Mouse (Mus musculus) midbrain, embryonic 10.5 days (tissue): Measurements from ENCODE around the gene Khdc4. TPM values are rescaled to one million over a fixed set of nuclear protein-coding genes. Genes with fewer than 3 reads are reported as not detected.

Experiments used
- DNase-seq: peaks from one replicate; pipeline ENCODE4 v3.0.0-alpha.2; 2017; ENCODE audit warnings: low spot score
- H3K27ac ChIP-seq: fragments of 300-500 bp; sonication (generic); replicated peaks from 2 replicates; pipeline ENCODE4 v1.5.1; 2016; ENCODE audit warnings: mild to moderate bottlenecking
- H3K27me3 ChIP-seq: fragments of 300-500 bp; sonication (generic); 2 replicates; pipeline ENCODE4 v1.6.1; 2016; ENCODE audit warnings: low read depth, mild to moderate bottlenecking; ENCODE audit not compliant: poor library complexity, severe bottlenecking
- H3K36me3 ChIP-seq: fragments of 300-500 bp; sonication (generic); 2 replicates; pipeline ENCODE4 v1.6.1; 2016; ENCODE audit warnings: mild to moderate bottlenecking, moderate library complexity
- H3K4me1 ChIP-seq: fragments of 300-500 bp; sonication (generic); 2 replicates; pipeline ENCODE4 v1.6.1; 2016
- H3K4me3 ChIP-seq: fragments of 300-500 bp; sonication (generic); 2 replicates; pipeline ENCODE4 v1.5.1; 2016; ENCODE audit warnings: mild to moderate bottlenecking, moderate library complexity
- H3K9me3 ChIP-seq: fragments of 300-500 bp; sonication (generic); replicated peaks from 2 replicates; pipeline ENCODE4 v1.6.1; 2016; ENCODE audit warnings: mild to moderate bottlenecking
- WGBS: fragments of 180-500 bp; shearing (Covaris S2); methylation state at CpG from one replicate; pipeline ENCODE4 v1.1.7; 2016; 5-methylcytosine and 5-hydroxymethylcytosine counted together
- polyA plus RNA-seq: library from polyadenylated mRNA; unstranded; fragments of >200 nt; fragmentation: Nextera tagmentation; extraction: Ambion mirVana; gene quantifications from 2 replicates; pipeline ENCODE4 v1.2.1, GENCODE M21; 2016

Khdc4 gene
- 95.5 and 102 TPM in 2 replicates for polyA plus RNA-seq

DNA sequence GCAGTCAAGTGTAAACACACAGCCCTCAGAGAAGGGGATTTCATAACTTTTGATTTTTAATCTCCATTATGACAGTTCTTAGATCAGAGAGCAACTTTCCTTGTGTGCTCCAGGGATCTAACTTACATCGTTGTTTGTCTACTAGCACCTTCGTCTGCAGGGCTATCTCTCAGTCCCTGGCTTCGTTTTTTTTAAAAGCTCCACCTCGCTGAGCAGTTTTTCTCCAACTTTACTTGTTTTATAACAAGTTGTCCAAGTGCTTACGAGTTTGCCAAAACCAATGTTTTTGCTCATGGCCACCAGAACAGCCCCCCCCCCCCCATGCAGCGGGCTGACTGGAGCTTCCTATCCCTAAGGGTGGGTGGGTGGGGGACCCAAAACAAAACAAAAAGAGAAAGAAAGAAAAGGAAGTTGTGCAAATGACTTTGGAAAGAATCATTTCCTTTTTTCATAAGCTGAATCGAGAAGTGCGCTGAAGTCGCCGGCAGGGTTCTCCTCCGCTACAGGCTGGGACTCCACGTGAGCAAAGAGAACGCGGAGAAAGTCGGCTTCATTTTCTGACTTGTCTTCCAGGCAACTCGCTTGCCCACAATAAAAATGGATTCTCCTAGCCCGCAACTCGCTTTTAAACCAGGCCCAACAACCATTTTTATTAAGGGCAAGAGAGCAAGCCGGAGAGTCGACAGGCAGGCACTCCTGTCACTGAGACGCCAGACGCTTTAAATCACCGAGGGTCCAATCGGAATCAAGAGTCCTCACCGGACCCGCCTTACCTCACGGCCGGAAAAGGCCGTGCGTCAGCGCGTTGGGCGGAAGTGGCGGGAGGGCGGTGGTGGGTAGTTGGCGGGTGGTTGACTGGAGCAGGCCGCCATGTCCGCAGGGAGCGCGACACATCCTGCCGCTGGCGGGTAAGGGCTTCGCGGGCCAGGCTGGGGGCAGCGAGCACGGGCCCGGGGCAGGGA lies at the start of gene Khdc4:
TSS of gene Khdc4 (plus strand) at position 824 of the 962 bp plus-strand sequence.
- DNase-seq: peak; percentile 98
- Histone ChIP-seq H3K27ac (peak within 1 kb of the TSS; percentile 98), H3K9me3 (no peaks in the 10 kb centered on the region), H3K27me3 (no peaks in the 10 kb centered on the region), H3K4me3 (peak within 1 kb of the TSS; percentile 100), H3K4me1 (peaks cover 21% of the 10 kb centered on the region), H3K36me3 (peaks cover 33% of the 10 kb centered on the region)
- WGBS: 1% methylated on average over 47 of the region's 47 CpGs

DNA sequence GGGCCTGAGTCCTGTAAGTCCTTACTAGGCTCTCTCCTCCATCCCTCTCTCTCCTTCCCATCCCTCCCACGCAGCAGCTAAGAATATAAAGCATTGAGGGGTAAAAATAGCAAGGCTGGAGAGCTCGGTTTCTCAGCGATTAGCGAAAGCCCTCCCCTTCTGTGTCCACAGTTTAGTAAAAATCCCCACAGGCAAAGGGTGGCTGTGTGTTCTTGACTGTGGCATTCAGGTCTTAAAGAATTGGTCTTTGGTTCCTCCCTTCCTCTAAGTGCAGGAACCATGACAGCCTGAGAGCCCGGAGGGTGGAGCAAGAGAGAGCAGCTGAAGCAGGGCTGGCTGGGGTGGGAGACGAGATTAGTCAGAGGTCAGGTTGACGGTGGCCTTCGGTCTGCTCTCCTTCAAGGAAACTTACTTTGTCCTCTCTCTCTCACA lies 49.0 kb upstream of the Khdc4 start:
- no peak overlapping the region for H3K4me3 ChIP-seq
- no peaks in the 10 kb centered on the region for H3K4me1 ChIP-seq
- WGBS: 96% methylated on average over 8 of the region's 8 CpGs
- H3K9me3 ChIP-seq: no peaks in the 10 kb centered on the region
- no peaks in the 10 kb centered on the region for H3K27me3 ChIP-seq
- DNase-seq: no peak
- H3K27ac ChIP-seq: no peak overlapping the region
- peaks cover 99% of the 10 kb centered on the region for H3K36me3 ChIP-seq

DNA sequence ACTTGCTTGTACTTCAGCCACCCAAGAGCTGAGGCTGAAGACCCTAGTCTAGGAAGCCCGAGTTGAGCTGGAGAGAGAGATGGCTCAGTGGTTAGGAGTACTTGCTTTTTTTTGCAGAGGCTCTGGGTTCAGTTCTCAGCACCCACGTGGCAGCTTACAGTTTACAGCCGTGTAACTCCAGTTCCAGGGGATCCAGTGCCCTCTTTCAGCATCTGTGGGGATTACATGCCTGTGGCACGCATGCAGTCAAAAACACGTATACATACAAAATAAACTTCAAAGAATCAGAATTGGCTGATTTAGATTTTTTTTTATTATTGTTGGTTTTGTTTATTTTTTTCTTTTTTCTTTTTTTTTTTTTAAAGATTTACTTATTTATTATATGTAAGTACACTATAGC lies 48.5 kb upstream of the Khdc4 start:
- 94% methylated on average over 5 of the region's 5 CpGs for WGBS
- H3K4me1 ChIP-seq: no peaks in the 10 kb centered on the region

DNA sequence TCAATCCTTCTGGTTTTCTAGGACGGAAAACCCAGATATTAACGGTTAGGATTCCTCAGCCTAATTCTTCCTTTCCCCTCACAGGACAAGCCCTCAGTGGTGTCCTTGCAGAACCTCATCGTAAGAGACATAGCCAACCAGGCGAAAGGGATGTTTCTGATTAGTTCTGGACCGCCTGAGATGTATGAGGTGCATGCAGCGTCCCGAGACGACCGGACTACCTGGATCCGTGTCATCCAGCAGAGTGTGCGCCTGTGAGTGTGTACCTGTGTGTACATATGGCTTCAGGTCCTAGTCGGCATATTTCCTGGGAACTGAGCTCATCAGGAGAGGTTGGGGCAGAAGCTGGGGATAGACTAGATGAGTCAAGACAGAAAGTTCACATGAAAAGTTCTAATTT lies 46.4 kb upstream of the Khdc4 start:
- H3K27ac ChIP-seq: no peak overlapping the region
- H3K4me1 ChIP-seq: no peaks in the 10 kb centered on the region
- H3K9me3 ChIP-seq: no peaks in the 10 kb centered on the region
- DNase-seq: no peak
- H3K36me3 ChIP-seq: peaks cover 99% of the 10 kb centered on the region
- H3K27me3 ChIP-seq: no peaks in the 10 kb centered on the region
- 97% methylated on average over 12 of the region's 12 CpGs for WGBS
- no peak overlapping the region for H3K4me3 ChIP-seq

More for the DNA sequence above, 48.5 kb upstream of the Khdc4 start:
- H3K9me3 ChIP-seq: no peaks in the 10 kb centered on the region
- no peak overlapping the region for H3K4me3 ChIP-seq
- no peaks in the 10 kb centered on the region for H3K27me3 ChIP-seq
- DNase-seq: no peak
- H3K36me3 ChIP-seq: peaks cover 99% of the 10 kb centered on the region
- H3K27ac ChIP-seq: no peak overlapping the region

DNA sequence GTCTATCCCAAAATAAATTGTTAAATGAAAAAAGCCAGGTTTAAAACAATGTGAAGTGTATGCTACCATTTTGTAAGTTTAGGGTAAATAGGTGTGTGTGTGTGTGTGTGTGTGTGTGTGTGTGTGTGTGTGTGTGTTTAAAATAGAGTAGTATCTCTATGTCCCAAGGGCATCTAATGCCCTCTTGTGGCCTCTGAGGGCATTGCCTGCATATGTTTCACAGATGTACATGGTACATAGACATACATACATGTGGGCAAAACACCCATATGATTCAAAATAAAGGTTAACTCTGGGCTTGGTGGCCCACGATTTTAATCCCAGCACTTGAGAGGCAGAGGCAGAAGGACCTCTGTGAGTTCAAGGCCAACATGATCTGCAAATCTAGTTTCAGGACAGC lies 44.9 kb upstream of the Khdc4 start:
- 83% methylated on average over 1 of the region's 1 CpGs for WGBS
- H3K4me3 ChIP-seq: no peak overlapping the region
- DNase-seq: peak; percentile 53
- H3K9me3 ChIP-seq: no peaks in the 10 kb centered on the region
- H3K27me3 ChIP-seq: no peaks in the 10 kb centered on the region
- no peak overlapping the region for H3K27ac ChIP-seq
- H3K36me3 ChIP-seq: peaks cover 99% of the 10 kb centered on the region
- no peaks in the 10 kb centered on the region for H3K4me1 ChIP-seq

DNA sequence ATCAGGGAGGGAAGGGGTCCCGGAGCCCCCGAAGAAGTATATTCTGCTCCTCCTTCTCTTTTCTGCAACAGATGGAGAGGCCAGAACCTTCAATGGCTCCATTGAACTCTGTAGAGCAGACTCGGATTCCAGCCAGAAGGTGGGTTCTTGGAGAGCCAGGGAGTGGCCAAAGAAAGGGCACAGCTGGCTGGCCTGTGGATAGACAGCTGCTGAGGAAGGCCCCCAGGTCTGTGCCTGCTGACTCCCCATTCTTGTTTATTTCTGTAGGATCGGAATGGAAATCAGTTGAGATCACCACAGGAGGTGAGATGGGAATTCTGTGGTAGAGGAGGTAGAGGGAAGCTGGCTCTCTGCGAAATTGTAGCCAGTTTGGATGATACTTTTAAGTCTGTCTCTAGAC lies 42.5 kb upstream of the Khdc4 start:
- Histone ChIP-seq H3K27me3 (no peaks in the 10 kb centered on the region), H3K27ac (no peak overlapping the region), H3K9me3 (no peaks in the 10 kb centered on the region), H3K4me1 (no peaks in the 10 kb centered on the region), H3K36me3 (peaks cover 100% of the 10 kb centered on the region), H3K4me3 (no peak overlapping the region)
- 91% methylated on average over 5 of the region's 5 CpGs for WGBS
- DNase-seq: no peak

DNA sequence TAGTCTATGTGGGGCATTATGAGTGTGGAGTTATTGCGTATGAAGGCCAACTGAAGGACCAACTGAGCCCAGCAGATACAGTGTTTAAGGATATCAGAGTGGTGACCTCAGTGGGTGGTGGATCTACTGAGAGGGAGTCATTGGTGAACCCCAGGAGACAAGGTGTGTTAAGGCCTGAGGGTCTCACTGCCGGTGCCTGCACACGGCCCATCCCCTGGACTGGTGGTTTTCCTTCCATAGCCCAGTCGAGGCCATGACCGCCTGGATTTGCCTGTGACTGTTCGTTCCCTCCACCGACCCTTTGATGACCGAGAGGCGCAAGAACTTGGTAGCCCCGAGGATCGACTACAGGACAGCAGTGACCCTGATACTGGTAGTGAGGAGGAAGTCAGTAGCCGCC lies 39.7 kb upstream of the Khdc4 start:
- Histone ChIP-seq H3K9me3 (no peaks in the 10 kb centered on the region), H3K4me1 (no peaks in the 10 kb centered on the region), H3K36me3 (peaks cover 91% of the 10 kb centered on the region), H3K27ac (no peak overlapping the region), H3K27me3 (no peaks in the 10 kb centered on the region), H3K4me3 (no peak overlapping the region)
- 96% methylated on average over 12 of the region's 12 CpGs for WGBS
- no peak for DNase-seq

DNA sequence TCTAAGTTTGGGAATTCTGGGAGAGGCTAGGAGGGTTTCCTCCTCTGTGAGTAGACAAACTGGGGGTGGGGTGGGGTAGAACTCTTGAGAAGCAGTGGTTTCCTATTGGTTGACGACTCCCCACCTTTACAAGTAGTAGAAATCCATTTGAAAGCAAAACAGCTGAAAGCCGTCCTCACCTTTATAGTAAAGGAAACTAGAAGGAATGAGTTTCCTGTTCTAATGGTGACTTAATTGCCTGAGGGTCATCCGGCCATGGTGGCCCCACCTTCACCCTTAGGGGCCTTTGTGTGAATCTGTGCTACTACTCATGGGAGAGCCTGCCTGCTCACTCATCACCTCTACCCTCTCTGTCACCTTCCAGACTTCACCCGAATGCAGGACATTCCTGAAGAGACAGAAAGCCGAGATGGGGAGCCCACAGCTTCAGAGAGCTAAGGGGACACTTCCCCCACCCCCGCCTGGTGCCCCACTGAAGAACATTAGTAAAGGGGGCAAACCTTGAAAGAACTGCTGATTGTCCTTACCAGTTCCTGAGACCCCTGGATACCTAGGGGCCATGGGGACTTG lies 39.1 kb upstream of the Khdc4 start:
- 89% methylated on average over 6 of the region's 6 CpGs for WGBS
- H3K36me3 ChIP-seq: peaks cover 85% of the 10 kb centered on the region
- H3K9me3 ChIP-seq: no peaks in the 10 kb centered on the region
- no peak overlapping the region for H3K4me3 ChIP-seq
- H3K4me1 ChIP-seq: peaks cover 5% of the 10 kb centered on the region; the same call in 1 of the 2 replicates
- no peak overlapping the region for H3K27ac ChIP-seq
- H3K27me3 ChIP-seq: no peaks in the 10 kb centered on the region
- DNase-seq: no peak

DNA sequence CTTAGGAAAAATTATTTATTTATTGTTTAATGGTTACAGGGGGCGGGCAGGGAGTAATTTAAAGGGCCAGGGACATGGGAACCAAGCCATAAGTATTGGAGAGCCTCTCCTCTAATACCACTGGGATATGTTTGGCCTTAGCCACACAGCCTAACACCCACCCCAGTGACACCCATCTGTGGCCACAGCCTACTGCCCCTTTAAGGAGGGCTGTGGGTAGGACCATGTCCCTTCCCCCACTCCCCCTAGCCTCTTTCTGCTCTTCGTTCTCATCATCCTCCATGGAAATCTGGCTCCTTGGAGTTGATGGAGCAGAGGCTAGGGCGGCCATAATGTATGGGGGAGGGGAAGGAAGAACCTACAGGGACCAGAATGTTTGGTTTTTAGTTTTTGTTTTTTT lies 38.5 kb upstream of the Khdc4 start:
- H3K4me1 ChIP-seq: peaks cover 10% of the 10 kb centered on the region; the same call in 1 of the 2 replicates
- no peak for DNase-seq
- no peak overlapping the region for H3K4me3 ChIP-seq
- peaks cover 79% of the 10 kb centered on the region for H3K36me3 ChIP-seq
- WGBS: 88% methylated on average over 3 of the region's 3 CpGs
- no peak overlapping the region for H3K27ac ChIP-seq
- H3K27me3 ChIP-seq: no peaks in the 10 kb centered on the region
- no peaks in the 10 kb centered on the region for H3K9me3 ChIP-seq

DNA sequence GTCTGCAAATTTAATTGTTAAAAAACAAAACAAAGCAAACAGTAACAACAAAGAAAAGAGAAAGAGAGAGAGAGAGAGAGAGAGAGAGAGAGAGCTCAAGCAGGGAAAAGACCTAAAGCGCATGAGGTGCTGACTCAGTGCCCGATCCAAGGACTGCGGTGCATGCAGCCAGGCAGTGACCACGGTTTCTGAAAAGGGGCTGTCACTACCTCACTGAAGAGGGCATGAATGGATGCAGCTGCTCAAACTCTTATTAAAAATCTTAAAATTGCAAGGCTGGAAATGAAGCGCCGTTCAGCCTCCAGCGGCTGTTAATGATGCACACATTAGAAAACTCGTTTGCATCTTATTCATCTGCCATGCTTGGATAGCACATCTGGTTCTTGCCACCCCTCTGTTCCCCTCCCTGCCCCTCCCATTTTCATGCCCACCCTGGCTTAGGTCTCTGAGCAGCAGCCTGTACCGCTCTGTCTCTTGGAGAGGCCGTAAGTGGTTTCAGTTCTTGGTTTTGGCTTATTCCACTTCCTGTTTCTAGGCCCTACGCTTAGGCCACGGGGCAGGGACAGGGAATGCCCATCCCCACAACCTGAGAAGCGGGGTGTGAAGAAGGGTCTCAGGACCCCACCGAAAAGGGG lies 37.7 kb upstream of the Khdc4 start:
- peaks cover 10% of the 10 kb centered on the region; the same call in 1 of the 2 replicates for H3K4me1 ChIP-seq
- WGBS: 92% methylated on average over 14 of the region's 14 CpGs

DNA sequence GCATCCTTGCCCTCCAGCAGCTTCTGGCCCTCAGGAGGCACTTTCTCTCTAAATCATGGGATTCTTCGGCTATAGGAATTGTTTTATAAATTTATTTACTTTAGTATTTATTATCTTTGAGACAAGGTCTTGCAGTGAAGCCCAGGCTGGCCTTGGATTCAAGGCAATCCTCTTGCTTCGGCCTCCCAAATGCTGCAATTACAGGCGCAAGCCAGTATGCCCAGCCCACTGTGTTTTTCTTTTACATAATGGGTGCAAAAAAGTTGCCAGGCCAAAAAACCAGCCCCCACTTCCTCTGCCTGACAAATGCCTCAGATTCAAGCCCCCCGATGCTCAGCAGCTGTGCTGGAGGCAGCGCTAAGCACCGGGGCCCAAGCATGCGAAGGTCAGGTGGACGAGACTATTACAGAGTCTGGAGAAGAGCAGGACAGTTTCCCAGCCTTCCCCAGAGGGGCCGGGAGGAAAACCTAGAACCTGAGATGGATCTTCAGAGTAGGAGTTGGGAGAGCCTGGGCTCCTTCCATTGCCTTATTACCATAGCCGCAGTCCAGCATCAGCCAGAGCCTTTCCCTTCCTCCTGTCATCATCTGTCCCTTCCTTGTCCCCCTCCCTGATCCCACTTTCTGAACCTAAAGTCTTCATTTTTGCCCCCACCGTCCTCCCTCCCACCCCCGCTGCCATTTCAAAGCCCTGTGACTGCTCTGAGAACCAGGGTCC lies 37.0 kb upstream of the Khdc4 start:
- Histone ChIP-seq H3K4me3 (no peak overlapping the region), H3K27me3 (no peaks in the 10 kb centered on the region), H3K4me1 (peaks cover 14% of the 10 kb centered on the region; the same call in 1 of the 2 replicates), H3K9me3 (no peaks in the 10 kb centered on the region), H3K27ac (no peak overlapping the region), H3K36me3 (peaks cover 64% of the 10 kb centered on the region)
- DNase-seq: no peak
- 86% methylated on average over 12 of the region's 12 CpGs for WGBS

More for the DNA sequence above, 37.7 kb upstream of the Khdc4 start:
- Histone ChIP-seq H3K9me3 (no peaks in the 10 kb centered on the region), H3K27me3 (no peaks in the 10 kb centered on the region), H3K27ac (no peak overlapping the region), H3K4me3 (no peak overlapping the region), H3K36me3 (peaks cover 71% of the 10 kb centered on the region)
- DNase-seq: no peak

DNA sequence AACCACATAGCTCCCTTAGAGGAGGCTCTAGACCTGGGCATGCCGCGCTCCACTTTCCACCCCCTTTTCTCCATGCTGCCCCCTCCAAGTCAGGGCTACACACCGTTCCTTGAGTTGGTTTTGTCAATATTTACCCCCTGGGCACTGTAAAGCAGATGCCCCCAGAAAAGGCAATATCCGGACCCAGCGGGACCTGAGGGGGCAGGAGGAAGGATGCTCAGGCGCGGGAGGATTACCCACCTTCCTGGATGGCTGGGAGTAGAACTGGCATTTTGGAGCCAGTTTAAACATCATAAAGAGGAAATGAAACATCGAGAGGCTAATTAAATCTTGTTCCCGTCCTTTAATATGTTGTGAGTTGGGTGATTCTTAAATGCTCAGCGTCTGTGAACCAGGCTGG lies 36.4 kb upstream of the Khdc4 start:
- Histone ChIP-seq H3K27me3 (no peaks in the 10 kb centered on the region), H3K9me3 (no peaks in the 10 kb centered on the region), H3K27ac (no peak overlapping the region), H3K4me1 (peaks cover 14% of the 10 kb centered on the region; the same call in 1 of the 2 replicates), H3K4me3 (no peak overlapping the region), H3K36me3 (peaks cover 58% of the 10 kb centered on the region)
- 83% methylated on average over 10 of the region's 10 CpGs for WGBS
- no peak for DNase-seq
